Mouse (Mus musculus) left cerebral cortex, postnatal 25 days (tissue): ENCODE results near the gene Tpsb2. TPM values are rescaled to one million over a fixed set of nuclear protein-coding genes. Genes with fewer than 3 reads are reported as not detected.

Experiments
- DNase-seq, 2 experiments: peaks; one replicate each; pipeline ENCODE4 v3.0.0; 2022; ENCODE audit warnings: low spot score in 2 of 2, mixed read lengths in 1 of 2
- intact Hi-C: fragments of 180-260 bp; cut with DNase I; formaldehyde crosslinking; loops from one replicate; pipeline ENCODE4 v1.15.1; 2025
- total RNA-seq, 2 experiments: library from RNA; stranded (reverse); gene quantifications; 2 replicates each; pipeline ENCODE4 v1.2.3; 2021

The Tpsb2 gene
- total RNA-seq, result not detected

DNA sequence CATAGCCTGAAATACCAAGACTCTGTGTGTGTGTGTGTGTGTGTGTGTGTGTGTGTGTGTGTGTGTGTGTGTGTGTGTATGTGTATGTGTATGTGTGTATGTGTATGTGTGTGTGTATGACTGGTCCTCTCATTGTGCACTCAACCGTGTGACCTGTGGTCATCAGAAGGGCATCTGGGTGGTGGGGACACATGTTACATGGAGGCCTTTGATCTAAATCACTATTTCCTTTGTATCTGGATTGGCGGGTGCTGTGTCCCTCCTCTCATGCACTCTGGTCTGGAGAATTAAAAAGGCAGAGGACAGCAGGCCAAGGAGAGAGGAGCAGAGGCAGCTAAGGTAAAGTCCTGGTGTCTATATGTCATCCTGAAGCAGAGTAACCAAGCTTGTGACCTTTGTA lies at the start of gene Tpsb2:
Gene Tpsb2, plus strand, starts transcription at position 301 of the 400 bp plus-strand sequence.
- intact Hi-C loops, result no loop called here
- no peak for DNase-seq

DNA sequence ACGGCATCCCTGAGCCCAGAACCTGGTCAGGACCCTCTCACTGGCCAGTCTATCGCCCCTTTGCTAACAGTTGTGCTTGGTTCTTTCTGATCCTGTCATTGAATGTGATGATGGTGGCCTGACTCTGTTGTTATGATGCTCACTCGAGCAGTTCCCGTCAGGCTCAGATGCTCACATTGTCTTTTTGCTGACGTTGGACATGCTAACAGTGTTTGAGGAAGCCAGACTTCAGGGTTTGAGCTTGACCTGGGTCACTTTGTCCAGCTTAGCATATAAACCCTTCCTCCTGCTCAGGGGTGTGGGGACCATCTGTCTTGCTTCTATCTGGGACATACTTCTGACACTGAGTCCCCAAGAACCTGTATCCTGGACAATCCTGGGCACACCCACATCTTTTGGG lies 47.8 kb upstream of the Tpsb2 start, which contains the start of gene Prss29:
Gene Prss29, plus strand, starts transcription at position 301 of the 400 bp plus-strand sequence.
- no peak for DNase-seq
- intact Hi-C loops, result loop anchor here (10.0 kb wide), 2 partner anchors 386 to 544 kb away; no protein-coding TSS in a partner anchor

DNA sequence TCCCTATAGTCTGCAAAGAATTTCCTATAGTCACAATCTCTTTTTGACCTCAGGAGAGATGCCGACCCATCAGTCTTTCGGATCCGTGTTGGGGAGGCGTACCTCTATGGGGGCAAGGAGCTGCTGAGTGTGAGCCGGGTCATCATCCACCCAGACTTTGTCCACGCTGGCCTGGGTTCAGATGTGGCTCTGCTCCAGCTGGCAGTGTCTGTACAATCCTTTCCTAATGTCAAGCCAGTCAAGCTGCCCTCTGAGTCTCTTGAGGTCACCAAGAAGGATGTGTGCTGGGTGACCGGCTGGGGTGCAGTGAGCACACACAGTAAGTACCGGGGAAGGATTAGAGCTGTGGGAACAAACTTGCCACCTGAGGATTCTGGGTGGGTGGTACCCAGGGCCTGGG lies 45.3 kb upstream of the Tpsb2 start:
- intact Hi-C loops, result no loop called here
- no peak for DNase-seq

DNA sequence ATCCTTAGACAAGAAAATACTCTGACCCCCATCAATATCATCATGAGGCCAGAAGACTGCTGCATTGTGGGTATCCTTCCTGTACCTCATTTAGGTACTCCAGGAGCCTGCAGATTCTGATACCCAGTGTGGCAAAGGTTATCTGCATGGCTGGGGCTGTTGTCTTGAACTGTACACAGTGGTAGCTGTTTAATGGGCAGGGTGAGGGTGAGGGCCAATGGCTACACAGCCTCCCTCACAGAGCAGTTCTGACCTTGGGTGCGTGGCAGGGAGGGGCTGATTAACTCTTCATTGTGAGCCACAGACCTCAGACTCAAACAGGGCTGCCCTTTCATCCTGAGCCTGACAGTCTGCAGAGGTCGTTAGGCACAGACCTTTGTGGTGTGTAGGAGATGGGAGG lies 43.2 kb upstream of the Tpsb2 start:
- intact Hi-C loops, result no loop called here
- DNase-seq, result no peak

DNA sequence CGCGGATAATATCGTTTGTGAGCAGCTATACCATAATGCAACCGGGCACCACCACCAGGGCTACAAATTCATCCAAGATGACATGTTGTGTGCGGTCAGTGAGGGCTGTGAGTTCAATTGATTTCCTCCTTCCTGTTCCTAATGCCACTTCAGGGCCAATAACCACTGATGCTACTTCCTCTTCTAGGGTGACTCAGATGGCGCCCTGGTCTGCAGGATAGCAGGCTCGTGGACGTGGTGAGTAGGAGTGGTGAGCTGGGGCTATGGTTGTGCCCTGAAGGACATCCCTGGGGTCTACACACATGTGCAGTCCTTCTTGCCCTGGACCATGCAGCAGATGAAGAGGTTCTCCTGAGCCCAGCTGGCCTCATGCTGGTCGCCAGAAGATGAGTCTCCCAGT lies 33.8 kb upstream of the Tpsb2 start:
- no peak for DNase-seq
- intact Hi-C loops, result no loop called here

DNA sequence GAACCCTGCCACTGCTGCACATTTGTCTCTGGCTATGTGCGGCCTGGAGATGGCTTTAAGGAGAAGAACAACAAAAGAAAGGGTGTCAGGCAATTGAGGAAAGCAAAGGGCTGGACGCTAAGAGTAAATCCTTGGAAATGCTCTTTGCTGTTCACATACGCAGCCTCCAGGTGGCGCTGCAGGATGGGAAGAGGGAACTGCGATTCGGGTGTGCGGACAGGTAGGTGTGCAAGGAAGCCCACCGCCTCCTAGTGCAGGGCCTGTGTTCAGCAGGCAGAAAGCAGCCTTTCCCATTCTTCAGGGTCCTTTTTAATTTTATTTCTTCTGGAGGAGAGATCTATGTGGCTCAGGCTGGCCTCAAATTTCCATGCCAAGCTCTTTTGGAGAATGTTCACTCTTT lies 32.2 kb upstream of the Tpsb2 start:
- intact Hi-C loops, result loop anchor here (1.0 to 2.0 kb wide), 2 partner anchors 29 to 136 kb away; no protein-coding TSS in a partner anchor
- DNase-seq, result peak; percentile 30 to 59

DNA sequence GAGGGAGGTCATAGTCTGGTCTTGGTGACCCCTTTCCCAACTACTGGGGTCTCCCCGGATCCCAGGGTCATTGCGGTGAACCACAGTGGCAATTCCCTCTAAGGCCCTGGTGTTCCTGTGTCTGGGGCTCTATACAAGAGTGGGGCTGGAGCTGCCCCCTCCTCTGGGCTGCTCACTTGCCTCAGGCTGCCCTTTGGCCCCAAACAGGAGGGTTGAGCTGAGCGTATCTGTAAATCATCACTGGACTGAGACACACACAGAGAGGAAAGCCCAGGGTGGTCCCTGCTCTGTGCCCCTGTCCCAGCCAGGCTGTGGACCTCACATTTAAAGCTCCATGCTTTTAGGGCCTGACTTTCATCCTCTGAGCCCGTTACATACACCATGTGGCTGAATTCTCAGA lies 27.9 kb upstream of the Tpsb2 start:
- no peak for DNase-seq
- intact Hi-C loops, result no loop called here

DNA sequence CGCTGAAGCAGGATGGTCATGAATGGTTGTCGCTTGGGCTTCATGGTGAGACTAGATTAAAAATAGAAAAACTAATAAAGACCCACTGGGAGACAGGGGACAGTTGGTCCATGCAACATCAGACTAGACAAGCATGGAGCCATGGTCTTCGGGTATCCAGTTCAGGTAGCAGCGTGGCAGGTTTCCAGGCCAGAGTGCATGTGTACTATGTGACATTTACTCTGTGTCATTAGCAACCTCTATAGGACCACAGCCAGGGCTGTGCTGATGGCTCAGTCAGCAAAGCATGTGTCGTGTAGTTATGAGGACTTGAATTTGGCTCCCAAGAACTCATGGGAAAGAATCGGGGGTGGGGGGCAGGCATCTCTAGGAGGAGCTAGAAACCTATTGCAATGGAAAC lies 26.1 kb upstream of the Tpsb2 start:
- DNase-seq, result no peak
- intact Hi-C loops, result no loop called here

DNA sequence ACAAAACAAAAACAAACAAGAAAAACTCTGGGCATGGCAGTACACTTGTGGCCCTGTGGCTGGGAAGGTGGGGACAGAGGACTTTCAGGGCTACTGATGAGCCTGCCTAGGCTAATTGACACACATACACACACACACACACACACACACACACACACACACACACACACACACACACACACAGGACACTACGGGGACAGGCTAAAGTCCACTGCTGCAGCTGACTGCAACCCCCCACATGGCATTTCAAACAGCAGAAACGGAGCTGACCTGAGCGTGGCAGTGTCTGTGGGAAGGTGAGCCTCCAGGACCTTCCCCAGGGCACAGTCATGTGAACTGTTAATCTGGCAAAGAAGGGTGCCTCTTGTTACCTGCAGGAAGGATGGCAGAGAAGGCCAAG lies 24.6 kb upstream of the Tpsb2 start:
- intact Hi-C loops, result no loop called here
- no peak for DNase-seq

DNA sequence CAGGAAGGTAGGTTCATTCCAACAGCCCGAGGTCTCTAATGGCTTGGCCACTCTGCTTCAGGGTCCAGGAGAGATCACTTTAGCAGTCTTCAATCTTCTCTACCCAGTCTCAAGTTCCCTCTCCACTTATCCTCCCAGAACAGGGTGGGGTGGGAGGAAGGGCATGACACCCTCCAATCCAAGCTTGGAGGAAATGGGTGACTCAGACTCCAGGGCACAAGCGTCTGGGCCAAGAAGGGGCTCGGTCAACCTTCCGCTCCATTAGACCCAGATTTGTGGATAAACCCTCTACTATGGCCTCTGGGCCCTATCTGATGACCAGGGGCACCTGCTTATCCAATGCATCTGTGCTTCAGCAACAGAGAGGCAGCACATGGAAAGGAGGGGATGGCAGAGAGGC lies 20.6 kb upstream of the Tpsb2 start, which contains the start of gene Tpsab1:
Gene Tpsab1, minus strand, starts transcription at position 101 of the 400 bp plus-strand sequence.
- intact Hi-C loops, result no loop called here
- no peak for DNase-seq

DNA sequence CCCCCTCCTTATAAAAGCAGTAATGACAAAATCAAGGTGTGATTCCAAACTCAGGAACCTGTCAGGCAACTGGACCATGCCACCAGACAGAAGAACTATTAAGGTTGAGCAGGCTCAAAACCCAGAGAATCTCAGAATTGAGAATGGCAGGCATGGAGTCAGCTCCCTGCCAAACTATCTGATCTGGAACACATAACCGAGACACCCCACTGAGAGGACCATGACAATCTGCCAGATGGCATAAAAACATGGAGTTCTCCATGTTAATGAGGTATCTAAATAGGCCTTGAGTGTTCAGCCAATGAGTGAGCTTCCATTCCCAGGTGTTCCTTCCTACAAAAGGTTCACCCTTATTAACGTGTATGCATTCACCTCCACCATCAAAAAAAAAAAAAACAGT lies 4.8 kb upstream of the Tpsb2 start:
- DNase-seq, result no peak
- intact Hi-C loops, result no loop called here

DNA sequence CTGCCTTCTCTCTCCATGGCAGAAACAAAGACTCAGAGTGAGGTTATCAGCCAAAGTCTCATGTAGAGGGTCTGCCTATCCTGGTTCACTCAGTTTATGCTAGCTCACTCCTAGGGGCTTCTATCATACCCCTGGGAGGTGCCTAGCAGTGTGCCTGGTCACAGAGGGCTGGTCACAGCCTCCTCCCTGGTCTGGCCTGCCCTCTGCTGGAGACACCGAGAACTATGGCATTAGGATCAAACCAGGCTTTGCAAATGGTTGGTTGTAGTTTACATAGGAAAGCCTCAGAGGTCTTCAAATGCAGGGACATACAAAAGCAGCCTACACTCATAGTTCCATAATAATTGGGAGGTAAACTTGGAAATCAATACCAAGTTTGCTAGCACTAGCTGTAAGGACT lies 2.4 kb upstream of the Tpsb2 start:
- intact Hi-C loops, result loop anchor here (1.0 to 2.0 kb wide), 2 partner anchors 29 to 75 kb away; no protein-coding TSS in a partner anchor
- DNase-seq, result peak in 1 of 2 experiments; percentile 51

DNA sequence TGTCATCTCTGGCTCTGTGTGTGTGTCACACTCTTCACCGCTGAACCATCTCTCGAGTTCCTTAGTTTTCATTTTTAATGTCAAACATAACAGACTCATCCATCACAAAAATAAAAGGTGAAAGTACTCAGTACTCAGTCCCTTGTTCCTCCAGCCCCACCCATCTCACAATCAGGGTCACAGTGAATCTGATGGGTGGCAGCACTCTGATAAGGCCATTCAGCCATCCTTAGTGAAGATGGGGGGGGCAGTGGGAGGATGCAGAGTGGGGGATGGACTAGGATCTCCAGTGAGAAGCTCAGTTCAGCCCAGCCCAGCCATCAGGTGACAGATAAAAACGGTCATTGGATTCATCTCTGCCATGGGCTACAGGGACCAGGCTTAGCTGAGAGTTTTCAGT lies 2.9 kb downstream of the Tpsb2 start, which contains the start of gene Tpsg1:
Gene Tpsg1, plus strand, starts transcription at position 301 of the 400 bp plus-strand sequence.
- intact Hi-C loops, result no loop called here
- DNase-seq, result no peak

DNA sequence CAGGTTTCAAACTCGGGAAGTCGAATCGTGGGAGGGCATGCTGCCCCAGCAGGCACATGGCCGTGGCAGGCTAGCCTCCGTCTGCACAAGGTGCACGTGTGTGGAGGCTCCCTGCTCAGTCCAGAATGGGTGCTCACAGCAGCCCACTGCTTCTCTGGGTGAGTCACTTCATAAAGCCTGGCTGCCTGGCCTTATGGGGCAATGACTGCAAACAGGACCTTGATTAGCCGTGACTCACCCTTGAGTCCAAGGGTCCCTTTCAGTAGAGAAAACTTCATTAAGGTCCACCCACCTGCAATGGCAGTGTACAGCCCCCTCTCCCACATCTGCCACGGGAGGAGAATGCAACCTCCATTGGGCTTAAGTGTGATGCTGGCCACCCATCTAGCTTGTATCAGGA lies 6.4 kb downstream of the Tpsb2 start:
- no peak for DNase-seq
- intact Hi-C loops, result no loop called here

DNA sequence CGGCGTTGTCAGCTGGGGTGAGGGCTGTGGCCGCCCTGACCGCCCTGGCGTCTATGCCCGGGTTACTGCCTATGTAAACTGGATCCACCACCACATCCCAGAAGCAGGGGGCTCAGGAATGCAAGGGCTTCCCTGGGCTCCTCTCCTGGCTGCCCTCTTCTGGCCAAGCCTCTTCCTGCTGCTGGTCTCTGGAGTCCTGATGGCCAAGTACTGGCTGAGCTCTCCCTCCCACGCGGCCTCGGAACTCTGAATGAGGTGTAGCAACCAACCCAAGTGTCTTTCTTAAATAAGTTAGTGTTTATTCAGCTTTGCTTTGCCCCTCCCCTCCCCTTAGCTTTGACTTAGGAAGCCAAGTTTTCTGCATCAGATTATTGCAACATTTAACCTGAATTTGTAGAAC lies 7.9 kb downstream of the Tpsb2 start:
- peak in 1 of 2 experiments; percentile 10 for DNase-seq

DNA sequence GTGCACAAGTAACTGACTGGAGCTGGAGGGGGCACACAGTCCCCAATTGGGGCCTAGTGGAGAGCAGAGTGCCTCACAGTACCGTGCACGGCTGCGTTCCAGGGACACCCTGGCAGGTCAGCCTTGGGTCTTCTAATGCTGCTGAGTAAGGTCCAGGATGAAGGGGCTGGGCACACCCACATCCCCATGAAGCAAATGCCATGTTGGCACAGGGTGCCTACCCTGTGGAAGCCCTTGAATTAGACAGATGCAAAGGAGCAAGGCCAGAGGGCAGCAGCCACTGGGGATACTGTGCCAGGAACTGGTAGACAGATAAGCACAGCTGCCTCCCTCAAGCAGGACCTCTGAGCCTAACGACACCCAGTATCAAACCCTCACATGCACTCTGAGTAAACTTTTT lies 28.4 kb downstream of the Tpsb2 start:
- no peak for DNase-seq
- intact Hi-C loops, result no loop called here

More for the DNA sequence above, 7.9 kb downstream of the Tpsb2 start:
- intact Hi-C loops, result no loop called here

DNA sequence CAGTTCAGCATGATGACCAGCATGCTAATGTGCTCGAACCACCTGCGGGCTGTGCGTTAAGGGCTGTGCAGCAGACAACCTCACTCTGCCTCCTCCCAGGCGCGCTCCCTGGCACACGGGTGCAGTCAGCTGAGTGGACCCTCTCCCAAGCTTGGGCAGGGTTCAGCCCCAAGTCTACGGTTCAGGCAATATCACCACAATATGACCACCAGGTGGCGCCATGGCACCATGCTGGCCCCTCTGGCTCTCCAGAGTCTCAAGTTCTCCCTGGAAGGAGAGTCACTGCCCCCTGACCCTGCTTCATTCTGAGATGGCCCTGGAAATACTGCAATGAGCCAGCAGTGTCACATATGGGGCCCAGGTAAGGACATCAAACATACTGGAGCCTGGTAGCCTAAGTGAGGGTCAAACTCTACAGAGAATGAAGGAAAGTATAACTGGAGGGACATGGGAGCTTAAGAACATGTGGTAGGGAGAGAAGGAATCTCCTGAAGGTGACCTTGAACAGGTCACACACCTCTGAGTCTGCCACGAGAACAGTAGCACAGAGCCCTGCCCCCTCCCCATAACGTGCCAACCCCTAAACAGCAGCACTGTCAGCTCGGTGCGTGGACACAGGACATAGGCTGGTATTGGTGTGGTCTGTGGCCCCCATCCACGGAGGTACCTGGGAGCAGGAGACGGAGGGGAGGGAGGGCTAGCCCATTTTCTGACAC lies 31.9 kb downstream of the Tpsb2 start:
- intact Hi-C loops, result loop anchor here (1.0 to 5.0 kb wide), 2 partner anchors 72 to 299 kb away; no protein-coding TSS in a partner anchor

DNA sequence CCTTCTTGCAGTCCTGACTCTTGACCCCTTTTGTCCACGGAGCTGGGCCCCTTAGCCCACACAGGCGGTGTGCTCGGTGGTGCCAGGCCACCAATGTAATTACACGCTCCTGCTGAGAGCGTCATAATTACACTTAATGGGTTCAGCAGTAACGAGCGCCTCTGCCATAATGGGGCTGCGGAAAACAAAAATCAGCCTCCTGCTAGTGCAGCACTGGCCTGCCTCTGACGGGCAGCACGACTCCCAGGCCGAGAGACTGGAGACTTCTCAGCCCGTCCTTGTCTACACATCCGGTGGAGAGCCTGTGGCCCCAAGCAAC lies 32.4 kb downstream of the Tpsb2 start:
- DNase-seq, result no peak
- intact Hi-C loops, result loop anchor here (1.0 to 5.0 kb wide), 2 partner anchors 72 to 299 kb away; no protein-coding TSS in a partner anchor

More for the DNA sequence above, 31.9 kb downstream of the Tpsb2 start:
- peak; percentile 74 to 80 for DNase-seq

DNA sequence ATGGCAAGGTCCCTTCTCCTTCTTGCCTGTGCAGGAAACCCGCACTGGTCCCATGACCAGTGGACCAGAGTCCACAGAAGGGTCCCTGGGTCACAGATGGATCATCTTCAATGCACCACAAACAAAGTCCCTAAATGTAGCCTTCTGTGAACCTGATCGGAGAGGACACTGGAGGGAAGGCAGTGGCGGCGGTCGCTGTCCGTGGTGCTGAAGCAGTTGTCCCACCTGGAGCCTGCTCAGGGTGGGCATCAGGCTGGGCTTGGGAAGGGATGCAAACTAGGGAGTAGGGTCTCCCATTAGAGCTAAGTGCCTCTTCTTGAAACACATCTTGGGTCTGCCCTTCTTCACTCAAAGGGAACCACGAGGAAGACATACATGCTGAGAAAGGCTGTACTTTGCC lies 34.3 kb downstream of the Tpsb2 start:
- DNase-seq, result no peak
- intact Hi-C loops, result no loop called here

DNA sequence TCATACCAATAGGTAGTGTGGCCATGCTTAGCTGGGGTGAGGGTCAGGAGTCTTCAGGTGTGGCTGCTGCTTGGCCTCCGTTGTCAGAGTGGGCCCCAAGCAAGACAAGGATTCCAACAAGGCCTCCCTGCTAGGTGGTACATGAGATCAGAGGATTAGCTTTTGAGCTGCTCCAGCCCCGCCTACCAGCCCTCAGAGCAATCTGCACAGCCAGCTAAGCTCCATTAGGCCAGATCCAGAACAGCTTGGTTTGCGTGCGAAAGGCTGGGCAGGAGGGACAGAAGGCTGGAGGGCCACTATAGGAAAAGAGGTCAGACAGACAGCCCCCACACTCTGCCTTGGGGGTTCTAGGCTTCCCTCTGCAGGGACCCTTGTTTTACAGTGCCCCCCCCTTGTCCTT lies 35.4 kb downstream of the Tpsb2 start:
- intact Hi-C loops, result no loop called here
- no peak for DNase-seq

DNA sequence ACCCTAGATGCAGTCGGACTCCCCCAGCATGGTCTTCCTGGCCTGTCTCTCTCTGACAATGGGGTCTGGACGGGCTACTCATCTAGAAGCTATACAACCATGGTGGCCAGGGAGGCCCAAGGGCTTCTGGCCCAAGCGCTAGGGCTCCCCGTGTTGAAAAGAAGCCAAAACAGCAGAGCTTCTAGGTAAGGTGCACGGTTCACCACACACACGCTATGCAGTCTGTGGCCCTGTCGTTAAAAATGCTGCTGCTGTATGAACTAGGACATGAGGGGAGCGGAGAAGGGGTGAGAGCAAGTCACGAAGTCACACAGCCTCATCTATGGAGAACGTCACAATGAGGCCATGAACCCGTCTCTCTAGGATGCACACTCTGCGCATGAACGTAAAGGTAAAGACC lies 36.1 kb downstream of the Tpsb2 start:
- intact Hi-C loops, result no loop called here
- DNase-seq, result no peak
